Mouse (Mus musculus): ENCODE measurements around the gene Cenpp. TPM values are rescaled to one million over a fixed set of nuclear protein-coding genes. Genes with fewer than 3 reads are reported as not detected.

Gene Cenpp
- polyA plus RNA-seq, 1 experiment from 2014 or later = 5.5 TPM

Other genes starting within 250 kb of the Cenpp start
- gene Ippk, start 231.5 kb downstream of the Cenpp start, polyA plus RNA-seq (2014; fragmentation: Nextera tagmentation; extraction: Ambion mirVana) = 14.8 and 15.8 TPM in 2 replicates
- gene Tes3-ps, start 159.5 kb downstream of the Cenpp start, polyA plus RNA-seq (2014; fragmentation: Nextera tagmentation; extraction: Ambion mirVana) = 0.71 and 0.73 TPM in 2 replicates
- gene Ecm2, start 148.0 kb downstream of the Cenpp start, polyA plus RNA-seq (2014; fragmentation: Nextera tagmentation; extraction: Ambion mirVana) = 1.3 and 1.8 TPM in 2 replicates
- 0.51 and 1.3 TPM in 2 replicates for gene Aspn, start 108.3 kb downstream of the Cenpp start, polyA plus RNA-seq (2014; fragmentation: Nextera tagmentation; extraction: Ambion mirVana)
- 0.19 and 0.58 TPM in 2 replicates for gene Omd, start 70.3 kb downstream of the Cenpp start, polyA plus RNA-seq (2014; fragmentation: Nextera tagmentation; extraction: Ambion mirVana)
- 1.2 and 13.1 TPM in 2 replicates for gene Ogn, start 44.7 kb downstream of the Cenpp start, polyA plus RNA-seq (2014; fragmentation: Nextera tagmentation; extraction: Ambion mirVana)
- gene Nol8, start 293 bp upstream of the Cenpp start, polyA plus RNA-seq (2014; fragmentation: Nextera tagmentation; extraction: Ambion mirVana) = 16.9 and 19.3 TPM in 2 replicates
- 59.3 and 59.8 TPM in 2 replicates for gene Iars, start 29.3 kb upstream of the Cenpp start, polyA plus RNA-seq (2014; fragmentation: Nextera tagmentation; extraction: Ambion mirVana)
- not detected in 2 replicates for gene Gm30302, start 146.2 kb upstream of the Cenpp start, polyA plus RNA-seq (2014; fragmentation: Nextera tagmentation; extraction: Ambion mirVana)

Data from neural tube, embryonic 14.5 days (tissue).